ENCODE assay signal across 21 mouse cellular contexts in the genomic region with DNA sequence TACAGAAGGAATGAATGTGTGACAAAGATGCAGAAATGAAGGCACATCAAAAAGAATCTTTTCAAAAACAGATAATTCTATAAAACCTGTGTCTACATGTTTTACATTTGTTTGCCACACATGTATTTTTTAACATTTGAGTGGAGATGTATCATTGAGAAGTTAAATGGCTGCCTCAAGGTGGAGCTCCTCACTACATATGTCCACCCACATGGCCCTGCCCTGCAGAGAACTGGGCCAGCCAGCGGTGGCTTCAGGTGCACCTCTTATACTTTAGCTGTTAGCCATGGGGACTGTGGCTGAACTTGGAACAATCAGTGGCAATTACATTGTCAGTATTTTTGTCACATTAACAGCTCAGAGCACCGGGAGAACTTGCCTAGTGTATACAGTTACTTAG.
DNase-seq lines count a peak whose midpoint lies in the region; ATAC-seq and TF ChIP-seq lines count a peak whose summit lies in the region.
"Had no signal": no experiment of that assay in that cellular context is flagged by ENCODE, and none has a peak within 500 bp of the region (broad histone marks: within the 10 kb centered on the region; RNA-seq: fewer than 3 reads in every experiment).

No protein-coding gene starts in this region.

- H3K4me2 ChIP-seq in kidney, postnatal 0 days (ENCODE audit: low read length), result no peak overlapping the region
- H3K4me2 ChIP-seq in midbrain, postnatal 0 days (ENCODE audit: low read depth, low read length, poor library complexity, severe bottlenecking), result no peak overlapping the region
- no peak overlapping the region for H3K4me2 ChIP-seq in midbrain, embryonic 15.5 days
- H3K4me2 ChIP-seq: embryonic facial prominence, embryonic 15.5 days; heart, embryonic 11.5 days; heart, embryonic 15.5 days; hindbrain, embryonic 12.5 days had no signal

- H3K79me2 ChIP-seq in heart, adult 2 months (replicated peaks; ENCODE audit: control insufficient read depth, insufficient read depth, low read length), result no peaks in the 10 kb centered on the region

- no peak overlapping the region for H3K9ac ChIP-seq in heart, adult 2 months (ENCODE audit: low read depth, low read length)
- H3K9ac ChIP-seq in kidney, postnatal 0 days (ENCODE audit: low read depth, low read length), result no peak overlapping the region
- no peak overlapping the region for H3K9ac ChIP-seq in midbrain, postnatal 0 days (replicated peaks; ENCODE audit: low read length, poor library complexity, severe bottlenecking)
- no peak overlapping the region for H3K9ac ChIP-seq in midbrain, embryonic 15.5 days
- H3K9ac ChIP-seq: embryonic facial prominence, embryonic 15.5 days; heart, embryonic 15.5 days; hindbrain, embryonic 12.5 days had no signal

- H3K4me3 ChIP-seq in heart, adult 2 months, result no peak overlapping the region
- no peak overlapping the region for H3K4me3 ChIP-seq in kidney, postnatal 0 days (replicated peaks; ENCODE audit: low read depth, low read length)
- H3K4me3 ChIP-seq in midbrain, postnatal 0 days (ENCODE audit: low read depth, low read length), result no peak overlapping the region
- H3K4me3 ChIP-seq in midbrain, embryonic 15.5 days, result no peak overlapping the region
- H3K4me3 ChIP-seq: embryonic facial prominence, embryonic 15.5 days; erythroblast, embryonic 14.5 days; forebrain, embryonic 10.5 days; heart, embryonic 15.5 days; hindbrain, embryonic 12.5 days had no signal

- no peaks in the 10 kb centered on the region for H3K36me3 ChIP-seq in heart, adult 2 months (ENCODE audit: control insufficient read depth, insufficient read depth, low read length)
- 0 out of 2 replicates have a peak, but pooled peaks cover 3% of the 10 kb centered on the region for H3K36me3 ChIP-seq in kidney, postnatal 0 days (ENCODE audit: insufficient read depth, low read length)
- peaks cover 38% of the 10 kb centered on the region for H3K36me3 ChIP-seq in midbrain, postnatal 0 days (ENCODE audit: insufficient read depth, low read length)
- peaks cover 20% of the 10 kb centered on the region for H3K36me3 ChIP-seq in midbrain, embryonic 15.5 days (replicated peaks)
- H3K36me3 ChIP-seq: embryonic facial prominence, embryonic 15.5 days; heart, embryonic 15.5 days had no signal

- no peak overlapping the region for H3K27ac ChIP-seq in heart, adult 2 months
- H3K27ac ChIP-seq in kidney, postnatal 0 days, result no peak overlapping the region
- H3K27ac ChIP-seq in midbrain, postnatal 0 days (ENCODE audit: low read depth, low read length), result no peak overlapping the region
- H3K27ac ChIP-seq in midbrain, embryonic 15.5 days, result no peak overlapping the region
- H3K27ac ChIP-seq: forebrain, embryonic 10.5 days; heart, embryonic 15.5 days; hindbrain, embryonic 12.5 days had no signal

- 84% methylated on average over 2 of the region's 2 CpGs for WGBS in heart, adult 2 months
- WGBS in kidney, postnatal 0 days, result 73% methylated on average over 2 of the region's 2 CpGs
- 78% methylated on average over 2 of the region's 2 CpGs for WGBS in midbrain, postnatal 0 days
- WGBS in midbrain, embryonic 15.5 days, result 80% methylated on average over 2 of the region's 2 CpGs

- DNase-seq in heart, adult 2 months, result no peak
- no peak for DNase-seq in heart, postnatal 10 days
- DNase-seq in kidney, postnatal 0 days (ENCODE audit: low spot score), result no peak
- no peak for DNase-seq in kidney, postnatal 10 days
- no peak for DNase-seq in midbrain, postnatal 0 days (ENCODE audit: low spot score)
- DNase-seq in right cerebral cortex, adult 18-20 months, result no peak
- DNase-seq: adrenal gland, postnatal 10 days; cerebellum, adult 11-12 months; cerebellum, adult 9-10 months; cerebellum, postnatal 36 days; gastrocnemius, postnatal 10 days; heart, adult 18-20 months had no signal

- H3K4me1 ChIP-seq in heart, adult 2 months (ENCODE audit: control insufficient read depth, insufficient read depth, low read length), result no peaks in the 10 kb centered on the region
- no peaks in the 10 kb centered on the region for H3K4me1 ChIP-seq in kidney, postnatal 0 days (replicated peaks; ENCODE audit: insufficient read depth, low read length)
- no peaks in the 10 kb centered on the region for H3K4me1 ChIP-seq in midbrain, postnatal 0 days (ENCODE audit: insufficient read depth, low read length)
- H3K4me1 ChIP-seq in midbrain, embryonic 15.5 days, result no peaks in the 10 kb centered on the region
- H3K4me1 ChIP-seq: forebrain, embryonic 10.5 days; heart, embryonic 15.5 days; hindbrain, embryonic 12.5 days had no signal

- H3K27me3 ChIP-seq in heart, adult 2 months (ENCODE audit: control insufficient read depth, insufficient read depth, low read length), result no peaks in the 10 kb centered on the region
- no peaks in the 10 kb centered on the region for H3K27me3 ChIP-seq in kidney, postnatal 0 days (ENCODE audit: insufficient read depth, low read length)
- no peaks in the 10 kb centered on the region for H3K27me3 ChIP-seq in midbrain, postnatal 0 days (ENCODE audit: insufficient read depth, low read length)
- no peaks in the 10 kb centered on the region for H3K27me3 ChIP-seq in midbrain, embryonic 15.5 days (replicated peaks)
- H3K27me3 ChIP-seq: embryonic facial prominence, embryonic 15.5 days; heart, embryonic 15.5 days; hindbrain, embryonic 12.5 days had no signal

- TF ChIP-seq POLR2A in heart, adult 2 months (IDR thresholded peaks at IDR 0.05; ENCODE audit: insufficient read depth, low read depth, low read length), result no peak

- ATAC-seq in kidney, postnatal 0 days (replicated peaks; ENCODE audit: low FRiP score, low read depth), result 0 out of 2 replicates have a peak, but pooled peaks have one; percentile 19
- ATAC-seq in midbrain, postnatal 0 days (ENCODE audit: low FRiP score), result no peak
- ATAC-seq in midbrain, embryonic 15.5 days (replicated peaks), result no peak
- ATAC-seq: forebrain, embryonic 14.5 days; intestine, embryonic 16.5 days had no signal

- 0 out of 2 replicates have a peak, but pooled peaks have one; percentile 10 for TF ChIP-seq CTCF in heart, adult 2 months (IDR thresholded peaks at IDR 0.05)
- peak; percentile 20; the same call in 1 of the 2 replicates for TF ChIP-seq CTCF in kidney, postnatal 0 days (IDR thresholded peaks at IDR 0.05; ENCODE audit: low read depth)
- TF ChIP-seq CTCF in midbrain, postnatal 0 days (IDR thresholded peaks at IDR 0.05), result peak; percentile 41; the same call in 1 of the 2 replicates

- TF ChIP-seq EP300 in heart, adult 2 months (IDR thresholded peaks at IDR 0.05; ENCODE audit: insufficient read depth, low read depth, low read length), result no peak

- H3K9me3 ChIP-seq in kidney, postnatal 0 days (replicated peaks; ENCODE audit: low read length), result no peaks in the 10 kb centered on the region
- H3K9me3 ChIP-seq in midbrain, postnatal 0 days (ENCODE audit: low read length), result no peaks in the 10 kb centered on the region
- no peaks in the 10 kb centered on the region for H3K9me3 ChIP-seq in midbrain, embryonic 15.5 days
- H3K9me3 ChIP-seq: embryonic facial prominence, embryonic 15.5 days; forebrain, embryonic 10.5 days; heart, embryonic 15.5 days; hindbrain, embryonic 12.5 days had no signal

- intact Hi-C loops in heart, adult 2 months (cut with DNase I), result no loop called here
- intact Hi-C loops in heart, postnatal 10 days (cut with DNase I), result no loop called here
